Mouse (Mus musculus) neural tube, embryonic 11.5 days (tissue): ENCODE results near the gene Tomm40l. TPM values are rescaled to one million over a fixed set of nuclear protein-coding genes. Genes with fewer than 3 reads are reported as not detected.

Source experiments
- ATAC-seq: fragments of 200-750 bp; cut with Nextera tagmentation; 2 replicates; pipeline ENCODE4 v1.8.0; 2017; ENCODE audit warnings: moderate number of reproducible peaks, mild to moderate bottlenecking, moderate TSS enrichment, moderate library complexity; ENCODE audit not compliant: insufficient read depth, low FRiP score, low TSS enrichment
- DNase-seq: peaks from one replicate; pipeline ENCODE4 v3.0.0-alpha.2; 2015; ENCODE audit warnings: low spot score
- H3K27ac ChIP-seq: fragments of 300-500 bp; sonication (generic); 2 replicates; pipeline ENCODE4 v1.5.1; 2014; ENCODE audit warnings: low read depth, mild to moderate bottlenecking, low read length
- H3K27me3 ChIP-seq: fragments of 300-500 bp; sonication (generic); 2 replicates; pipeline ENCODE4 v1.6.1; 2014; ENCODE audit warnings: mild to moderate bottlenecking, low read length, mixed read lengths; ENCODE audit not compliant: control insufficient read depth, insufficient read depth
- H3K36me3 ChIP-seq: fragments of 300-500 bp; sonication (generic); 2 replicates; pipeline ENCODE4 v1.6.1; 2014; ENCODE audit warnings: mild to moderate bottlenecking, low read length, moderate library complexity, mixed read lengths; ENCODE audit not compliant: control insufficient read depth, insufficient read depth
- H3K4me1 ChIP-seq: fragments of 300-500 bp; sonication (generic); 2 replicates; pipeline ENCODE4 v1.6.1; 2014; ENCODE audit warnings: low read length, mixed read lengths; ENCODE audit not compliant: control insufficient read depth, insufficient read depth
- H3K4me2 ChIP-seq: fragments of 300-500 bp; sonication (generic); 2 replicates; pipeline ENCODE4 v1.6.1; 2014; ENCODE audit warnings: low read depth, mild to moderate bottlenecking, moderate library complexity
- H3K4me3 ChIP-seq: fragments of 300-500 bp; sonication (generic); 2 replicates; pipeline ENCODE4 v1.5.1; 2014; ENCODE audit warnings: low read depth, low read length
- H3K9ac ChIP-seq: fragments of 300-500 bp; sonication (generic); 2 replicates; pipeline ENCODE4 v1.6.1; 2014; ENCODE audit warnings: mild to moderate bottlenecking, low read length
- H3K9me3 ChIP-seq: fragments of 300-500 bp; sonication (generic); 2 replicates; pipeline ENCODE4 v1.6.1; 2016; ENCODE audit warnings: low read length; ENCODE audit not compliant: control insufficient read depth
- WGBS: fragments of 180-500 bp; shearing (Covaris S2); extraction: QIAGEN DNeasy Blood & Tissue Kit; methylation state at CpG from one replicate; pipeline ENCODE4 v1.1.7; 2014; 5-methylcytosine and 5-hydroxymethylcytosine counted together
- polyA plus RNA-seq: library from polyadenylated mRNA; unstranded; fragments of >200 nt; fragmentation: Nextera tagmentation; extraction: Ambion mirVana; gene quantifications from 2 replicates; pipeline ENCODE4 v1.2.1, GENCODE M21; 2014

Gene Tomm40l
- polyA plus RNA-seq: 24.8 and 36.6 TPM in 2 replicates

DNA sequence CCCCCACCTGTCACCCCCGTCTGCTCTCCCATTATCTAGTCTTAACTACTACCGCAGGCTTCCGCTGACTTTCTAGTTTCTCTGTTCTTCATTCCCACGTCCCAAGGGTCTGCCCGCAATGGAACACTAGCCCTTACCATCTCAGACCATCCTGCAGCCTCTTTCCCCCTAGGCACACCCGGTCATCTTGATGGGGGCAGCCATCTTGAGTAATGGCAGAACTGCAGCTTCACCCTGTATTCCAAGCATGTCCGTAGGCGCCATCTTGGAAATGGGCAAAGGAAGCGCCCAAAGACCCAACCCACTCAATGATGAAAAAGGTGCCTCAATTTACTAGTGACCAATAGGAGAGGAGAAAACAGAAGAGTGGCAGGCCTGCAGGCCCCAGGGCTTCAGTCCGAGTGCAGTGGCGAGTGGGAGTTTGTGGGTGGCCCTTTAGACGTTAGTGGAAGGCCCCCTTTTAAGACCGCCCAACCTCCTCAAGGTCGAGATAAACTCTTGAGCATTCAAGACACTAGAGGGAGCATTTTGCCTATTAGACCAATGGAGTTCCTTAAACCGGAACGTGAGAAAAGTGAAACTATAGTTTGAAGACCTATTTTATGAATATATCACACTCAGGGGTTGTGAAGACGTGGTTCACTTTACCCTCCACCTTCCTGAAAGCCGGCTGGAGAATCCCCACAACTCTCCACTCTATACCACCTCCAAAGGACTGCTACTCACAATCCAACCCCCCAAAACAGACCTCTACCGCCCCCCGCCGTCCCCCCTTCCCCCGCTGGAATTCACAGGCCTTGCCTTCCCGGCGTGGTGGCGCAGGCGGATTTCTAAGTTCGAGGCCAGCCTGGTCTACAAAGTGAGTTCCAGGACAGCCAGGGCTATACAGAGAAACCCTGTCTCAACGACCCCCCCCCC lies at the start of gene Tomm40l:
Gene Tomm40l, minus strand, starts transcription at position 277 of the 918 bp plus-strand sequence.
- Histone ChIP-seq H3K9ac (peak within 1 kb of the TSS; percentile 44), H3K4me3 (peak within 1 kb of the TSS; percentile 50), H3K36me3 (no peaks in the 10 kb centered on the region), H3K4me2 (peak within 1 kb of the TSS; percentile 56), H3K4me1 (0 out of 2 replicates have a peak, but pooled peaks cover 4% of the 10 kb centered on the region), H3K27ac (0 out of 2 replicates have a peak within 1 kb of the TSS, but pooled peaks have one; percentile 58), H3K9me3 (no peaks in the 10 kb centered on the region), H3K27me3 (no peaks in the 10 kb centered on the region)
- ATAC-seq (peak; percentile 97), DNase-seq (peak; percentile 92)
- 3% methylated on average over 28 of the region's 28 CpGs for WGBS

DNA sequence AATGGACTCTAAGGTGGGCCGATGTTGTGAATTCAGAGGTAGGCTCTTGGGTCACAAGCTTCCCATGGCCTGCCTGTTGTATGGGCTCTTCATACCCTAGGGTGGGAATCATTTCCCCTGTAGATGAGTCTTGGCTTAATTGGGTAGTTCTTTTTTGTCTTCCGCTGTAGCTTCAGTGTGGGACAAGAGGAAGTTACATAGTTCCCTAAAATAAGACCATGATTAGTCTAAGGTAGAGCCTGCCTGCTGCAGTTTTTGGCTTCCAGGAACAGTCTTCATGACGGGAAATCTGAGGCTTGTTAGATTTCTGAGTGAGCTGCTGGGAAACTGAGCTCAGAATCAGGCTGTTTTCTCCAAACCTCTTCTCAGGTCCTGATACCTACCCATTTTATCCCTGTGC lies 49.8 kb upstream of the Tomm40l start:
- Histone ChIP-seq H3K4me1 (peaks cover 13% of the 10 kb centered on the region), H3K27me3 (no peaks in the 10 kb centered on the region), H3K9ac (no peak overlapping the region), H3K4me3 (no peak overlapping the region), H3K4me2 (no peak overlapping the region), H3K9me3 (no peaks in the 10 kb centered on the region), H3K27ac (no peak overlapping the region), H3K36me3 (peaks cover 13% of the 10 kb centered on the region)
- 97% methylated on average over 3 of the region's 3 CpGs for WGBS
- ATAC-seq (no peak), DNase-seq (no peak)

GRCm38 (mm10) chr1:171271622-171272021 lies 49.3 kb upstream of the Tomm40l start:
- H3K4me3 ChIP-seq: no peak overlapping the region
- 75% methylated on average over 10 of the region's 10 CpGs for whole genome bisulfite sequencing
- DNase-seq (no peak), ATAC-seq (no peak)
- no peak overlapping the region for H3K4me2 ChIP-seq
- no peak overlapping the region for H3K9ac ChIP-seq
- H3K36me3 ChIP-seq: peaks cover 13% of the 10 kb centered on the region
- no peaks in the 10 kb centered on the region for H3K9me3 ChIP-seq
- H3K27me3 ChIP-seq: no peaks in the 10 kb centered on the region
- H3K4me1 ChIP-seq: peaks cover 13% of the 10 kb centered on the region
- no peak overlapping the region for H3K27ac ChIP-seq

DNA sequence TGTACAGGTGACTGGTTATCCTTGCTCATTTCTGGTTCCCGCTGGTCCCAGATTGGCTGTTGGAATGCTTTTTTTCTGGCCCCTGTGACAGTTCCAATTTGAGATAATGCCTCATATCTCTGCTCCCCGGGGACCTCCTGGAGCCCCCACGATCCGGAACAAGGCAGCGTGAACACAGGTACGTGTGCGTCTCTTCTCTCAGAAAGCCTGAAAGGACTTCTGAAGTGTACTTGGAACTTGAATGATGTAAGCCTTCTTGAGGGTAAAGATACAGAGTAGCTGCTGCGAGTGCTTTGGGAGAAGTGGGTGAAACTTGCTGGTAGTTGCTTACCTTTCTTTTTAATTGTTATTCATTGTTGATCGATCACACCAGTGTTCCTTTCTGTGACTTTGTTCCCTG lies 48.9 kb upstream of the Tomm40l start:
- DNase-seq (no peak), ATAC-seq (no peak)
- Histone ChIP-seq H3K4me2 (peak overlapping the region; percentile 96), H3K9ac (no peak overlapping the region), H3K36me3 (peaks cover 11% of the 10 kb centered on the region), H3K27me3 (no peaks in the 10 kb centered on the region), H3K9me3 (no peaks in the 10 kb centered on the region), H3K4me3 (peak overlapping the region; percentile 82), H3K27ac (no peak overlapping the region), H3K4me1 (peaks cover 13% of the 10 kb centered on the region)
- 60% methylated on average over 9 of the region's 9 CpGs for WGBS

DNA sequence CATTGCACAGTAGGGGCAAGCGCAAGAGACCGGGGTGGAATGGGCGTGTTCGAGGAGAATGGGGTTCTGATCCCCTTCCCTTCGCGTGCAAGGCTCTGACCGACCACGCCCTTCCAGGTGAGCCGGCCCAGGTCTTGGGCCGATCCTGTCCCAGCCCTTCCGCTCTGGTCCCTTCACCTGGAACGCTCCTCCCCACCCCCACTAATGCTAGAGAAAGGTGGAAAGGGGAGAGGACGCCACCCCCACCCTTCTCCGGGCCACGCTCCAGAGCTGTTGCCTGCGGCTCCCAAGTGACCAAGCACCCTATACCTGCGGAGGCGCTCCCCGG lies 48.2 kb upstream of the Tomm40l start:
- H3K36me3 ChIP-seq: peaks cover 6% of the 10 kb centered on the region
- peaks cover 13% of the 10 kb centered on the region for H3K4me1 ChIP-seq
- no peaks in the 10 kb centered on the region for H3K9me3 ChIP-seq
- no peaks in the 10 kb centered on the region for H3K27me3 ChIP-seq
- peak overlapping the region; percentile 29; the same call in 1 of the 2 replicates for H3K27ac ChIP-seq
- DNase-seq: no peak
- peak overlapping the region; percentile 96 for H3K4me2 ChIP-seq
- peak overlapping the region; percentile 77 for H3K9ac ChIP-seq
- H3K4me3 ChIP-seq: peak overlapping the region; percentile 82
- peak; percentile 66 for ATAC-seq
- under 1% methylated on average over 17 of the region's 19 CpGs for WGBS

DNA sequence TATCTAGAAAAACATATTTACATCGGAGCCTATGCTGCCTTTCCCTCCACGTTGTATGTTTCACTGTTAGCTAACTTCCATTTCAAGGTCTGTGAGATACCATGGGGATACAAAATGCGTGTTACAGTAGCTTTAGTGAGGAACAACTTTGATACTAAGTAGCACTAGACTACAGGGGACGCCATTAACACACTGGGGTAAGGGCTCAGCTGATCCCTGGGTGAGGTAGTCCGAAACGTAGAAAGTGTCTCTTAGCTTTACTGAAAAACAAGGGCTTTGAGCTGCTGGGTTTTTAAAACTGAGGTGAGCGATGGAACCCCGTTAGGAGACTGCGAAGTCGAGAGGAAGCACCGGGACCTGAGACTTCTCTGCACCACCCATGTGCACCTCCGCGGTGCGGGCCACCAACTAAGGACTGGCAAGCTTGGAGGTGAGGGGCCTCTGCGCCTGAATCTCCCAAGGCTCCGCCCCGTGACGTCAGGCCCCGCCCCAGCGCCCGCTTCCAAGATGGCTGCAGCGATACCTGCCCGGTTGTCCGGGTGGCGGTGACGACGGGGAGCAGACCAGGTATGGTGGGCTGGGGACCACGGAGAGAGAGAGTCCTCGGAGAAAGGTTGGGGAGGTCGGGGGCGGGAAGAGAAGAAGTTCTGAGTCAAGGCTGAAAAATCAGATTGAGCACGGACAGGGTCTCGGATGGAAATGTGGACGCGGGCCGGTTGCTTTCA lies 47.7 kb upstream of the Tomm40l start, which contains the start of gene B4galt3:
Gene B4galt3, plus strand, starts transcription at position 481 of the 725 bp plus-strand sequence.
- peak within 1 kb of the TSS; percentile 29; the same call in 1 of the 2 replicates for H3K27ac ChIP-seq
- 3% methylated on average over 36 of the region's 36 CpGs for WGBS
- peak; percentile 97 for ATAC-seq

DNA sequence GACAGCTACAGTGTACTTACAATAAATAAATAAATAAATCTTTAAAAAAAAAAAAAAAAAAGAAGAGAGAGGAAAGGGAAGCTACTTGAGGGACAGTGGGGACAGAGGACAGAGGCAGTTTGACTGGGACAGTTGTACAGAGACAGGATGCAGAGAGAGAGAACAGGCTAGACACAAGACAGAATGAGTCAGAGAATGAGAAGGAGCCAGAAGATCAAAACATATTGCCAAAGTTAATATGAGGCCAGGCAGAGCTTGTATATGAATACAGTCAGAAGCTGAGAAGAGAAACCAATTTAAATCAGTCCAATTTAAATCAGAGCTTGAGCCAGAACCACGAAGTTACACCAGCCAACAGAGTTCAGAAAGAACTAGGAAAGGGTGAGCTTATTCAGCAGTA lies 46.0 kb upstream of the Tomm40l start:
- H3K4me3 ChIP-seq: no peak overlapping the region
- no peaks in the 10 kb centered on the region for H3K9me3 ChIP-seq
- no peaks in the 10 kb centered on the region for H3K27me3 ChIP-seq
- peaks cover 13% of the 10 kb centered on the region for H3K4me1 ChIP-seq
- DNase-seq (no peak), ATAC-seq (no peak)
- peaks cover 3% of the 10 kb centered on the region for H3K36me3 ChIP-seq
- no peak overlapping the region for H3K27ac ChIP-seq
- H3K4me2 ChIP-seq: no peak overlapping the region
- H3K9ac ChIP-seq: no peak overlapping the region
- WGBS: 61% methylated on average over 1 of the region's 1 CpGs

More for the DNA sequence above, 47.7 kb upstream of the Tomm40l start, which contains the start of gene B4galt3:
- peak; percentile 93 for DNase-seq
- H3K4me3 ChIP-seq: peak within 1 kb of the TSS; percentile 82
- peak within 1 kb of the TSS; percentile 96 for H3K4me2 ChIP-seq
- no peaks in the 10 kb centered on the region for H3K9me3 ChIP-seq
- H3K9ac ChIP-seq: peak within 1 kb of the TSS; percentile 77
- peaks cover 13% of the 10 kb centered on the region for H3K4me1 ChIP-seq
- no peaks in the 10 kb centered on the region for H3K27me3 ChIP-seq
- peaks cover 6% of the 10 kb centered on the region for H3K36me3 ChIP-seq

DNA sequence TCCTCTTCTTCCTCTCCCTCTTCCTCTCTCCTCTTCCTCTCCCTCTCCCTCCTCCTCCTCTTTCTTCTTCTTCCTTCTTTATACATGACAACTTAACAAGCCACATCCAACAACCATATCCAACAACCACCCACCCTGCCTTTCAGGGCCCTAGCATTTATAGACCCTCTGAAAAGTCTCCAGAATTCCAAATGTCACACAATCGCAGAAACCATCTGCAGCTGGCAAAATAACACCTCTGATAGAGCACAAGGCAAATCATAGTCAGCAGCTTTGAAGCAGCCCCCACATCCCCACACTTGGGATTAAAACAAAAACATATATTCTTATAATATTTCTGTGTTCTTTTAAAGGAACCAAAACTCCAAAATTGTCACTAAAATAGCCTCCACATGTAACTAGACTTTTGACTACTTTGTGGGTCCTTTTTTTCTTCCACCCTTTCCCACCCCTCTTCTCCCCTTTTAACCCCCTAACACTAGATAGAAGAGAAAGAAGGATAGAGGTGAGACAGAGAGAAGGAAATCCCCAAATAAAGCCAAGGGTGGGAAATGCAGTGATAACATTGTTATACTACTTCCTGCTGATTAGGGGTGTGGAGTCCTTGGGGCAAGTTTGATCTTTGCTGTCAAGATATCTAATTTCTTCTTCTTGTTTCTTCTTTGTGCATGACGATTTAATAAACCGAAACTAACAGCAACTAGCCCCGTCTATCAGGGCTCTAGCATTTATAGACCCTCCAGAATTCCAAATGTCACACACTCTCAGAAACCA lies 43.8 kb upstream of the Tomm40l start:
- peaks cover 9% of the 10 kb centered on the region for H3K4me1 ChIP-seq
- no peaks in the 10 kb centered on the region for H3K9me3 ChIP-seq
- H3K4me3 ChIP-seq: no peak overlapping the region
- H3K4me2 ChIP-seq: no peak overlapping the region
- no peak for DNase-seq
- H3K27me3 ChIP-seq: no peaks in the 10 kb centered on the region
- H3K36me3 ChIP-seq: no peaks in the 10 kb centered on the region
- WGBS: 79% methylated on average over 4 of the region's 4 CpGs
- no peak overlapping the region for H3K9ac ChIP-seq
- no peak overlapping the region for H3K27ac ChIP-seq
- no peak for ATAC-seq
